Mouse (Mus musculus) limb, embryonic 14.5 days (tissue): Measurements from ENCODE around the gene Kcnk10. TPM values are rescaled to one million over a fixed set of nuclear protein-coding genes. Genes with fewer than 3 reads are reported as not detected.

Experiments
- ATAC-seq: fragments of 200-750 bp; cut with Nextera tagmentation; 2 replicates; pipeline ENCODE4 v1.8.0; 2017; ENCODE audit warnings: low read depth, moderate number of reproducible peaks, moderate TSS enrichment; ENCODE audit not compliant: low FRiP score
- DNase-seq: peaks from one replicate; pipeline ENCODE4 v3.0.0-alpha.2; 2015; ENCODE audit warnings: low spot score
- H3K27ac ChIP-seq: fragments of 300-500 bp; sonication (generic); replicated peaks from 2 replicates; pipeline ENCODE4 v1.5.1; 2014; ENCODE audit warnings: low read depth, mild to moderate bottlenecking, low read length, moderate library complexity, mixed read lengths
- H3K27me3 ChIP-seq: fragments of 300-500 bp; sonication (generic); 2 replicates; pipeline ENCODE4 v1.6.1; 2014; ENCODE audit warnings: low read length, mixed read lengths; ENCODE audit not compliant: control insufficient read depth, insufficient read depth
- H3K36me3 ChIP-seq: fragments of 300-500 bp; sonication (generic); 2 replicates; pipeline ENCODE4 v1.6.1; 2014; ENCODE audit warnings: mild to moderate bottlenecking, low read length, moderate library complexity, mixed read lengths; ENCODE audit not compliant: control insufficient read depth, insufficient read depth
- H3K4me1 ChIP-seq: fragments of 300-500 bp; sonication (generic); 2 replicates; pipeline ENCODE4 v1.6.1; 2014; ENCODE audit warnings: antibody characterized with exemption, low read length, mixed read lengths; ENCODE audit not compliant: control insufficient read depth, insufficient read depth
- H3K4me2 ChIP-seq: fragments of 300-500 bp; sonication (generic); replicated peaks from 2 replicates; pipeline ENCODE4 v1.6.1; 2014; ENCODE audit warnings: low read depth, mild to moderate bottlenecking, low read length, moderate library complexity; ENCODE audit not compliant: severe bottlenecking
- H3K4me3 ChIP-seq: fragments of 300-500 bp; sonication (generic); replicated peaks from 2 replicates; pipeline ENCODE4 v1.5.1; 2014; ENCODE audit warnings: low read length
- H3K9ac ChIP-seq: fragments of 300-500 bp; sonication (generic); 2 replicates; pipeline ENCODE4 v1.6.1; 2014; ENCODE audit warnings: mild to moderate bottlenecking, low read depth, low read length, moderate library complexity; ENCODE audit not compliant: severe bottlenecking
- H3K9me3 ChIP-seq: fragments of 300-500 bp; sonication (generic); 2 replicates; pipeline ENCODE4 v1.6.1; 2016; ENCODE audit warnings: low read length; ENCODE audit not compliant: control insufficient read depth
- POLR2A ChIP-seq: fragments of 200-500 bp; IDR thresholded peaks from 2 replicates; pipeline ENCODE4 v1.8.0; 2012; ENCODE audit warnings: inconsistent platforms, mild to moderate bottlenecking, moderate library complexity, borderline replicate concordance; ENCODE audit not compliant: insufficient read depth, insufficient read length; ENCODE audit errors: extremely low read depth
- WGBS: fragments of 180-500 bp; shearing (Covaris S2); extraction: QIAGEN DNeasy Blood & Tissue Kit; methylation state at CpG from one replicate; pipeline ENCODE4 v1.1.7; 2014; 5-methylcytosine and 5-hydroxymethylcytosine counted together
- polyA plus RNA-seq, 2 experiments: library from polyadenylated mRNA; depleted of rRNA in 1 of 2; stranded (reverse) in 1 of 2; unstranded in 1 of 2; fragments of >200 nt; fragmentation: Nextera tagmentation in 1 of 2; extraction: Ambion mirVana in 1 of 2; gene quantifications; 2 replicates each; pipeline versions ENCODE4 v1.2.1 to v1.2.3; 2012 to 2014

Gene Kcnk10
- polyA plus RNA-seq, 2 experiments: 0.11 to 0.14 TPM

GRCm38 (mm10) chr12:98569380-98569779, 8.7 kb downstream of the Kcnk10 start:
- ATAC-seq (no peak), DNase-seq (no peak)
- H3K9me3 ChIP-seq: no peaks in the 10 kb centered on the region
- no peak overlapping the region for H3K4me3 ChIP-seq
- H3K9ac ChIP-seq: no peak overlapping the region
- no peaks in the 10 kb centered on the region for H3K36me3 ChIP-seq
- no peak for TF ChIP-seq POLR2A
- 74% methylated on average over 6 of the region's 6 CpGs for WGBS
- H3K4me1 ChIP-seq: no peaks in the 10 kb centered on the region
- no peak overlapping the region for H3K27ac ChIP-seq
- no peak overlapping the region for H3K4me2 ChIP-seq
- H3K27me3 ChIP-seq: peaks cover 27% of the 10 kb centered on the region

GRCm38 (mm10) chr12:98567877-98568276, 10.2 kb downstream of the Kcnk10 start:
- DNase-seq (no peak), ATAC-seq (no peak)
- Histone ChIP-seq H3K9ac (no peak overlapping the region), H3K36me3 (no peaks in the 10 kb centered on the region), H3K9me3 (no peaks in the 10 kb centered on the region), H3K4me3 (no peak overlapping the region), H3K27me3 (peaks cover 12% of the 10 kb centered on the region; the same call in 1 of the 2 replicates), H3K4me1 (no peaks in the 10 kb centered on the region), H3K27ac (no peak overlapping the region), H3K4me2 (no peak overlapping the region)
- TF ChIP-seq POLR2A: no peak
- WGBS: 69% methylated on average over 6 of the region's 6 CpGs

- WGBS: 59% methylated on average over 3 of the region's 3 CpGs
- no peak for DNase-seq
- H3K4me1 ChIP-seq: no peaks in the 10 kb centered on the region
- H3K4me3 ChIP-seq: no peak overlapping the region
- H3K9me3 ChIP-seq: no peaks in the 10 kb centered on the region
- no peak for ATAC-seq
- no peaks in the 10 kb centered on the region for H3K27me3 ChIP-seq
- no peak overlapping the region for H3K9ac ChIP-seq
- no peak overlapping the region for H3K27ac ChIP-seq
- no peaks in the 10 kb centered on the region for H3K36me3 ChIP-seq
- H3K4me2 ChIP-seq: no peak overlapping the region
- no peak for TF ChIP-seq POLR2A
Observed at GRCm38 (mm10) chr12:98564383-98564782, 13.7 kb downstream of the Kcnk10 start.

GRCm38 (mm10) chr12:98563261-98563660, 14.8 kb downstream of the Kcnk10 start:
- Histone ChIP-seq H3K4me3 (no peak overlapping the region), H3K4me2 (no peak overlapping the region), H3K27ac (no peak overlapping the region), H3K36me3 (no peaks in the 10 kb centered on the region), H3K9me3 (no peaks in the 10 kb centered on the region), H3K4me1 (no peaks in the 10 kb centered on the region), H3K27me3 (no peaks in the 10 kb centered on the region), H3K9ac (no peak overlapping the region)
- ATAC-seq (no peak), DNase-seq (no peak)
- TF ChIP-seq POLR2A: no peak
- WGBS: 82% methylated on average over 4 of the region's 4 CpGs

- no peaks in the 10 kb centered on the region for H3K36me3 ChIP-seq
- H3K4me1 ChIP-seq: no peaks in the 10 kb centered on the region
- H3K9ac ChIP-seq: no peak overlapping the region
- TF ChIP-seq POLR2A: no peak
- DNase-seq: no peak
- H3K27ac ChIP-seq: no peak overlapping the region
- ATAC-seq: no peak
- no peaks in the 10 kb centered on the region for H3K27me3 ChIP-seq
- no peak overlapping the region for H3K4me2 ChIP-seq
- WGBS: 86% methylated on average over 13 of the region's 13 CpGs
- no peaks in the 10 kb centered on the region for H3K9me3 ChIP-seq
- H3K4me3 ChIP-seq: no peak overlapping the region
Observed at GRCm38 (mm10) chr12:98562341-98562977, 15.7 kb downstream of the Kcnk10 start.

- no peak for DNase-seq
- no peaks in the 10 kb centered on the region for H3K9me3 ChIP-seq
- no peak for ATAC-seq
Observed at GRCm38 (mm10) chr12:98560038-98560437, 18.1 kb downstream of the Kcnk10 start.

More at GRCm38 (mm10) chr12:98560038-98560437, 18.1 kb downstream of the Kcnk10 start:
- H3K36me3 ChIP-seq: no peaks in the 10 kb centered on the region
- H3K27me3 ChIP-seq: no peaks in the 10 kb centered on the region
- H3K4me3 ChIP-seq: no peak overlapping the region
- no peak overlapping the region for H3K4me2 ChIP-seq
- H3K9ac ChIP-seq: no peak overlapping the region
- no peak for TF ChIP-seq POLR2A
- no peak overlapping the region for H3K27ac ChIP-seq
- WGBS: 87% methylated on average over 3 of the region's 3 CpGs
- no peaks in the 10 kb centered on the region for H3K4me1 ChIP-seq
